Mouse (Mus musculus): Measurements from ENCODE around the gene Med13. TPM values are rescaled to one million over a fixed set of nuclear protein-coding genes. Genes with fewer than 3 reads are reported as not detected.

Med13 gene
- polyA plus RNA-seq, 1 experiment from 2014 or later = 4.8 TPM

GRCm38 (mm10) chr11:86278442-86279102, 78.8 kb downstream of the Med13 start:
- 93% methylated on average over 6 of the region's 6 CpGs for WGBS
- Histone ChIP-seq H3K36me3 (peaks cover 88% of the 10 kb centered on the region), H3K27me3 (replicated peaks) (no peaks in the 10 kb centered on the region), H3K4me1 (no peaks in the 10 kb centered on the region), H3K9me3 (no peaks in the 10 kb centered on the region), H3K4me3 (no peak overlapping the region), H3K27ac (replicated peaks) (no peak overlapping the region), H3K9ac (no peak overlapping the region), H3K4me2 (no peak overlapping the region)
- ATAC-seq (ENCODE audit: extremely low read depth, insufficient number of reproducible peaks, low FRiP score, low TSS enrichment) = no peak

DNA sequence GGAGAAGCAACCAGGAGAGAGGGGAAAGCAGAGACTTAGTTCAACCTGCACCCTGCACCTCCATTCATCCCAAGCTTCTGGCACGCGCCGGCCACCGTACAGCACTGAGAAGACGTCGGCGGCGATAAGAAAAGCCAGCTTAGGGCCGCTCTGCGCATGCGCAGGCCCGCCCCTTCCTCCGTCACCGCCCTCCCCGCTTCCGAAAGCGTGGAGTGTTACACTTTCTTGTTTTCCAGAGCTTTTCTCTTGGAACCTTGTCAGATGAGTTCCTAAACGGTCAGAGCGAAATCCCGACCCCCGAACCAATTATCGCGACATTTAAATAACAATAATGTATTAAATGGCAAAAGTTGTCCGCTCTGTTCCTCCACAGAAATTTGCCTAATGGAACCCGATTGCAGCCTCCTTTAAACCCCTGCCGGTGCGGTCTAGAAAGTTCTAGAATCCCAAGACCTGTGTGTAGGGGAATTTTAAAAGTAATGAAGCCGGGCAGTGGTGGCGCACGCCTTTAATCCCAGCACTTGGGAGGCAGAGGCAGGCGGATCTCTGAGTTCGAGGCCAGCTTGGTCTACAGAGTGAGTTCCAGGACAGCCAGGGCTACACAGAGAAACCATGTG, 99.8 kb downstream of the Med13 start, which contains the start of gene Ints2:
TSS of gene Ints2 (minus strand) at position 116 of the 617 bp plus-strand sequence.
- 7% methylated on average over 32 of the region's 32 CpGs for WGBS
- H3K36me3 ChIP-seq = peaks cover 17% of the 10 kb centered on the region
- no peaks in the 10 kb centered on the region for H3K9me3 ChIP-seq
- peak within 1 kb of the TSS; percentile 94 for H3K9ac ChIP-seq
- peak within 1 kb of the TSS; percentile 79 for H3K27ac ChIP-seq (replicated peaks)
- H3K4me2 ChIP-seq = peak within 1 kb of the TSS; percentile 88
- no peaks in the 10 kb centered on the region for H3K27me3 ChIP-seq (replicated peaks)
- peaks cover 14% of the 10 kb centered on the region for H3K4me1 ChIP-seq
- peak; percentile 80 for ATAC-seq (ENCODE audit: extremely low read depth, insufficient number of reproducible peaks, low FRiP score, low TSS enrichment)
- H3K4me3 ChIP-seq = peak within 1 kb of the TSS; percentile 82

DNA sequence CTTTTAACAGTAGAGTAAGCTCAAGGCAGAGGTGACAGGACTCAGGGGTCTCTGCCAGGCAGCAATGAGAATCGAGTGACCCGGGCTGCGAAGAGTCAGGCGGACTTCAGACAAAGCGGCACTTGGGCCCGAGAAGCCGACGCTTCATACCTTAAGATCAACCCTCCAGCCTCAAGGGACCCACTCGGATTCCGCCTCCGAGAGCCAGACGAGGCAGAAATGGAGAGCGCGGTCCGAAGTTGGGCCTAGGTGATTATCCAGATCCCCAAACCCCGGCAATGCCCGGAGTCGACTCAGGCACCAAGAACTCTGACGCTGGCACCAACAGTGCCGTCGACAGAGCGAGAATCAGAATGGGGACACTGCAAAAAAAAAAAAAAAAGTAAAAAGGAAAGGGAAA, 100.3 kb downstream of the Med13 start:
- Histone ChIP-seq H3K9me3 (no peaks in the 10 kb centered on the region), H3K27me3 (replicated peaks) (no peaks in the 10 kb centered on the region), H3K4me2 (peak overlapping the region; percentile 88), H3K36me3 (peaks cover 22% of the 10 kb centered on the region), H3K27ac (replicated peaks) (peak overlapping the region; percentile 79), H3K4me1 (peaks cover 14% of the 10 kb centered on the region), H3K4me3 (peak overlapping the region; percentile 82), H3K9ac (peak overlapping the region; percentile 94)
- under 1% methylated on average over 22 of the region's 22 CpGs for WGBS
- 0 out of 2 replicates have a peak, but pooled peaks have one; percentile 17 for ATAC-seq (ENCODE audit: extremely low read depth, insufficient number of reproducible peaks, low FRiP score, low TSS enrichment)

GRCm38 (mm10) chr11:86253342-86253741, 104.1 kb downstream of the Med13 start:
- H3K36me3 ChIP-seq = peaks cover 54% of the 10 kb centered on the region
- peaks cover 14% of the 10 kb centered on the region for H3K4me1 ChIP-seq
- H3K4me2 ChIP-seq = no peak overlapping the region
- ATAC-seq (ENCODE audit: extremely low read depth, insufficient number of reproducible peaks, low FRiP score, low TSS enrichment) = no peak
- H3K4me3 ChIP-seq = no peak overlapping the region
- no peaks in the 10 kb centered on the region for H3K9me3 ChIP-seq
- H3K27me3 ChIP-seq (replicated peaks) = no peaks in the 10 kb centered on the region
- WGBS = 53% methylated on average over 1 of the region's 1 CpGs
- no peak overlapping the region for H3K27ac ChIP-seq (replicated peaks)
- no peak overlapping the region for H3K9ac ChIP-seq

GRCm38 (mm10) chr11:86232446-86232845, 125.0 kb downstream of the Med13 start:
- ATAC-seq (ENCODE audit: extremely low read depth, insufficient number of reproducible peaks, low FRiP score, low TSS enrichment) = no peak
- H3K4me2 ChIP-seq = no peak overlapping the region
- H3K27me3 ChIP-seq (replicated peaks) = no peaks in the 10 kb centered on the region

DNA sequence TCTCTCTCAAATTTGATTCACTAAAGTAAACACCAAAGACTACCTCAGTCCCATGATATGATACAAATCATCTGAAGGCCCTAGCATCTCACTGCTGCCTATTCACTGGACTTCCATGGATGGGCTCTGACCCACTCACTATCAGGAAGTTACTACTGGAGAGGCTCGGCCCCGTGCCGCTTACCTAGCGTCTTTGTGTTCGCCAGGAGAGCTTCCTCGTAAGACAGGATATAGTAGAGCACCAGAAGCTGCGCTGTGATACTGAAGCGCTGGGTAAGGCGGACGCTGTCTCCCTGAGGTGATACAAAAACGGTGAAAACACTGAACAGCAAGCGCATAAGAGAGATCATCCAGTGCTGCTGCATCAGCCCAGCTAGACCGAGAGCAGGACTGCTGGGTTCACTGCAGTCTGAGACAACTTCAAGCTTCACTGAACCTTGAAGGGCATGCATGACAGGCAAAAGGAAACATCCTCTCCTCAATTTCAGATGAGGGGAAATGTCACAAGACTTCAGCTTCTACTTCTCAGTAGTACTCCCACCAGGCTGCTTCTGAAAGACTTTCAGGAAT, 125.5 kb downstream of the Med13 start:
- Histone ChIP-seq H3K27ac (replicated peaks) (no peak overlapping the region), H3K4me1 (no peaks in the 10 kb centered on the region), H3K4me2 (no peak overlapping the region), H3K9me3 (no peaks in the 10 kb centered on the region), H3K4me3 (no peak overlapping the region), H3K27me3 (replicated peaks) (no peaks in the 10 kb centered on the region), H3K36me3 (peaks cover 80% of the 10 kb centered on the region), H3K9ac (no peak overlapping the region)
- no peak for ATAC-seq (ENCODE audit: extremely low read depth, insufficient number of reproducible peaks, low FRiP score, low TSS enrichment)
- 92% methylated on average over 13 of the region's 13 CpGs for WGBS

More at GRCm38 (mm10) chr11:86232446-86232845, 125.0 kb downstream of the Med13 start:
- Histone ChIP-seq H3K4me1 (no peaks in the 10 kb centered on the region), H3K36me3 (peaks cover 75% of the 10 kb centered on the region), H3K27ac (replicated peaks) (no peak overlapping the region), H3K9me3 (no peaks in the 10 kb centered on the region), H3K9ac (no peak overlapping the region), H3K4me3 (no peak overlapping the region)
- WGBS = 88% methylated on average over 4 of the region's 4 CpGs

DNA sequence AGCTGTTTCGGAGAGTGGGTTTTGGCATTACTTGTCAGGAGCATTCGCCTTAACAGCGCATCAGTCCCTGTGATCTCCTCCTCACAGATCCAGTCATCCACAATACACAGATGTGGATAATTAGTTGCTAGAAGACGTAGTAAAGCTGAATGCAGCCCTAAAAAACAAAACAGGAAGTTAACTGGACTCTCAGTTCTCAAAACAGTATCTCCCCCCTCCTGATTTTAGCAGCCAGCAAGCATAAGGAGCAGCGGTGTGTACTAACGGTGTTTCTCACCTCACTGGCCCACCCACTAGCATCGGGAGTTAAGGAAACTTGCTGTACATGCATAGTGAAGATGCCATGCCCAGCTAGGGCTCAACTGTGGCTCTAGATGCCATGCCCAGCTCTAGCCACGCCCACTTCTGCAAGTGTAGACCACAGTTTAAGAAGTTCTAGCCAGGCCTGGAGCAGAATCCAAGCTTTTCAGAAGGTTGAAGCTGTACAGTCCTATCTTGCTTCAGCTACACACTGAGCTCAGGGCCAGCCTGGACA, 130.7 kb downstream of the Med13 start:
- Histone ChIP-seq H3K4me2 (no peak overlapping the region), H3K27ac (replicated peaks) (no peak overlapping the region), H3K27me3 (replicated peaks) (no peaks in the 10 kb centered on the region), H3K36me3 (peaks cover 84% of the 10 kb centered on the region), H3K4me1 (no peaks in the 10 kb centered on the region), H3K4me3 (no peak overlapping the region), H3K9me3 (no peaks in the 10 kb centered on the region), H3K9ac (no peak overlapping the region)
- no peak for ATAC-seq (ENCODE audit: extremely low read depth, insufficient number of reproducible peaks, low FRiP score, low TSS enrichment)
- 81% methylated on average over 8 of the region's 8 CpGs for WGBS

GRCm38 (mm10) chr11:86225761-86226160, 131.6 kb downstream of the Med13 start:
- H3K4me1 ChIP-seq = no peaks in the 10 kb centered on the region
- H3K27me3 ChIP-seq (replicated peaks) = no peaks in the 10 kb centered on the region
- peaks cover 82% of the 10 kb centered on the region for H3K36me3 ChIP-seq
- H3K4me2 ChIP-seq = no peak overlapping the region
- no peak for ATAC-seq (ENCODE audit: extremely low read depth, insufficient number of reproducible peaks, low FRiP score, low TSS enrichment)
- H3K27ac ChIP-seq (replicated peaks) = no peak overlapping the region
- H3K9me3 ChIP-seq = no peaks in the 10 kb centered on the region
- WGBS = 85% methylated on average over 4 of the region's 4 CpGs
- H3K4me3 ChIP-seq = no peak overlapping the region
- H3K9ac ChIP-seq = no peak overlapping the region

Other genes starting within 250 kb of the Med13 start
- gene Brip1, start 156.4 kb downstream of the Med13 start, polyA plus RNA-seq (2015; fragmentation: Nextera tagmentation; extraction: Ambion mirVana) = 5.0 and 5.1 TPM in 2 replicates
- gene Ints2, start 100.0 kb downstream of the Med13 start, polyA plus RNA-seq (2015; fragmentation: Nextera tagmentation; extraction: Ambion mirVana) = 11.6 and 11.7 TPM in 2 replicates
- 38.9 and 42.9 TPM in 2 replicates for gene Rnft1, start 127.1 kb upstream of the Med13 start, polyA plus RNA-seq (2015; fragmentation: Nextera tagmentation; extraction: Ambion mirVana)
- 39.6 and 41.2 TPM in 2 replicates for gene Rps6kb1, start 187.2 kb upstream of the Med13 start, polyA plus RNA-seq (2015; fragmentation: Nextera tagmentation; extraction: Ambion mirVana)
- 11.5 and 11.9 TPM in 2 replicates for gene Tubd1, start 187.4 kb upstream of the Med13 start, polyA plus RNA-seq (2015; fragmentation: Nextera tagmentation; extraction: Ambion mirVana)